Mouse (Mus musculus) MEL-GATA-1-ER (cell line): ENCODE results near the gene Lmo3.

Experiments
- DNase-seq: peaks from one replicate; pipeline ENCODE4 v3.0.0-alpha.2; 2012; ENCODE audit warnings: low read depth; ENCODE audit errors: extremely low read depth

Lmo3 gene

DNA sequence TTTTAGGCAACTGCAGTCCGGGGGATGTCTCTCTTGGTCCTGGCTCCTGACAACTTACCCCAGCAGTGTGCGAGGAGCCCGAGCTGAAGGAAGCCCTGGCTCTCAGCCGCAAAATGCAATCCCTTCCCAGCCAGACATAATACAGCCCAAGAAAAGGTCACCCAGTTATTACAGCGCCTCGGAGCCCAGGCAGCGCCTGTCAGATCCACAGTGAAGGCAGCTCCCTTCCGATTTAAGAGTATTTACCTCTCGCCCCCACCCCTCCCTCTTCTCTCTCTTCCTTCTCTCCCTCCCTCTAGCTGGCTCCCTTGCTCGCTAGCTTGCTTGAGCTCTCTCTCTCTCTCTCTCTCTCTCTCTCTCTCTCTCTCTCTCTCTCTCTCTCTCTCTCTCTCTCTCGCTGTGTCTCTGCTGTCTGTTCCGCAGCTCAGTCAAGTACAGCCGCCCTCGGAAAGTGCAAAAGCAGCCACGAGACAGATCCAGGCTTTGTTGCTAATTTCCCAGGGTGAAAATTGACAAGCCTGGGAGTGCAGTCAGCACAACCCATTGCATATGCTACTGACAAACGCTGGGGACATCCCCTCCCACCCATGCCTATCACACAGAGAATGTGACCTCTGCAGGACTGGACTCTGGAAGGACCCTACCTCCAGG lies 159.0 kb downstream of the Lmo3 start:
- no peak for DNase-seq

DNA sequence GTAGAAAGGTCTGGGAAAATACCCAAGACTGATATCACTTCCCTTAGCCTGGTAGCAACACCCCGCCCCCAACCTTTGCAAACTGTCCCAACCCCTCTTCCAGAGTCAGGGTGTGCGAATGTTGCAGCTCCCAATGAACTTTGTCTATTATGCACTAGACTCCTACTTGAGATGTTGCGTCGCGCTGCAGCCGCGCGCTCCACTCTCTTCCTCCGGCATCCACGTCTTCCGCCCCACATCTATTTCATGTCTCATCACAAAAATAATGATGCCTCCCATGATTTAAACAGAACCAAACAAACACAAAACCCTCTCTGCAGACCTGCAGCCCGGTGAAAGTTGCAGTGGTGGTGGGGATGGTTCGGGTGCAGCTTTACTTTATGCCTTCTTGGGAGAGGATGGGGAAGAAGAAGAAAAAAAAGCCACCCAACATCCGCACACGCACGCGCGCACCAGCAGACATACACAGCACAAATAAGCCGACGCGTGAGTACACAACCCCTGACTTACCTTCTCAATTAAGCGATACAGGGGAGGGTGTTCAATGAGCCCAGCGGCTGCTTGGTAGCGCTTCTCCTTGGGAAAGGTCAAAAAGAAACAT lies 159.7 kb downstream of the Lmo3 start:
- DNase-seq, result no peak

DNA sequence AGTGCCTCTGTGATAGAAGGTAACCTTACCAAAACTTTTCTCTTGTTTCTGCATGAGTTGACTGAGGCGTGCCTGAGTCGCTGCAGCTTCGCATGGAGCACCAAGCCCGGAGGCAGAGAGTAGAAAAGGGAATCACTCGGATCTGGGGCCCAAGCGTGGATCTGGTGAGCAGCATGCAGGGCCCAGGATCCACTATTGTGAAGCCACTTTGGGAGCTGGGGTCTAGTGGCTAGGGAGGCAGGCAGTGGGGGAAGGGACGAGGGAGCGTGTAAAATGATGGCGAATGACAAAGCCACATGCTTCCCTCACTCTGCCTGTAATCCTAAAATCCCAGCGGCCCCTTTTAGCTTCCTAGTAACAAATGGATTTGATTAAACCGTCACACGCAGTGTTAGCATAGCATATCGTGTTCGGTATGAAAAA lies 160.6 kb downstream of the Lmo3 start:
- no peak for DNase-seq

DNA sequence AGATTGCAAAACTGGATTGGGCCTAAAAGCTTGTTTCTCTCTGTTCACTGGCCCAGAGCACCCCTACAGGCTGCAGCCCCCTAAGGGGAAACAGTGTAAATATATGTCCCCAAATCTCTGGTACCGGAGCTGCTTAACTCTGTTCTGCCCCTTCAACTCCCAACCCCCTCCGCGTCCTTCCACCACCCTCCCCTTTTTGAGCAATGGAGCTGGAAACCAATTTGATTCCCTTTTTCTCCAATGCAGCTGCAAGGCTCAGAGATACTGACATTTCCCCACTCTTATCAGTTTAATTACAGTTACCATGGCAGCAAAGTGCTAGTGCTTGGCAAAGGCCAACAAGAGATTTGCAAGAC lies 161.3 kb downstream of the Lmo3 start:
- DNase-seq, result no peak

DNA sequence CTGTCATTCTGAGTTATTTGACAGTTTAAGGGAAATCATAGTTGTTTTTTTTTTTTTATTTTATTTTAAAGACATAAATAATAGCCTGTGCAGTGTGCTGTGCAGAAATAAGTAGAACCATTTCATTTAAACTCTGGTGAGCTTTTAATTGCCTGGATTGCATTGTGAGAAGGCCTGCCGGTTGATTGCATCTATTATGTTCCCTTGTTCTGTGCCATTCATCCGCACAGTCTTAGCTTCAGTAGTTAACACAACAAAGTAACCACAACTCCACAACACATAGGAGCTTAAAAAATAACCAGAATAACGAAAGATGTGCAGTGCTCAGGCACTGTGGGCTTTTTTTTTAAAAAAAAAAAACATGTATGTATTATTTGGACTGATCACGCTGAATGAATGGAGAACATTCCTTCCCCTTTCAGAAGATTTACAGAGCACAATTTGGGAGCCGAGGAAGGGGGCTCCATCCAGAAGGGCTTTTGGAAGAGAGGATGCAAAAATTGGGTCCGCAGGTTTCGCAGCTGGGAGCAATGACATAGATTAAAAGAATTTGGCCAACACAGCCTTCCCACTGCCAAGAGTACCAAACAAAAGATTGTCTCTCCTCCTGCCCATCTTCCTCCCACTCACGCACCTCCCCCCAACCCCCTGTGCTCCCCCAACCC lies 161.8 kb downstream of the Lmo3 start:
- no peak for DNase-seq

DNA sequence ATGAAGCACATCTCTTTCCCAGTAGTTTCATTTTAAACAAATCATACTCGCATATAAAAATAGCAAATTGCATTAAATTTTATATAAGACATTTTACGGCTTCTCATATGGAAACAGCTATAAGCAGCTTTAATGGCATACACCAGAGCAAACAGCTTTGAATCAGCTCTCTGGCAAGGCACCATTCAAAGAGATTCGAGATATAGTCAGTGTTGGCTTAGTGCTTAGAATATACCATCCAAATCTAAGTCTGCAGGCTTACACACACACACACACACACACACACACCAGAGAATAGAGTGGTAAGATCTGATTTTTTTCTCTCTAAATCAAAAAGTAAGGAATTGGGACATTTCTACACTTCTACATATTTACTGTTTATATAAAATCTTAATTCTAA lies 169.7 kb downstream of the Lmo3 start:
- no peak for DNase-seq

DNA sequence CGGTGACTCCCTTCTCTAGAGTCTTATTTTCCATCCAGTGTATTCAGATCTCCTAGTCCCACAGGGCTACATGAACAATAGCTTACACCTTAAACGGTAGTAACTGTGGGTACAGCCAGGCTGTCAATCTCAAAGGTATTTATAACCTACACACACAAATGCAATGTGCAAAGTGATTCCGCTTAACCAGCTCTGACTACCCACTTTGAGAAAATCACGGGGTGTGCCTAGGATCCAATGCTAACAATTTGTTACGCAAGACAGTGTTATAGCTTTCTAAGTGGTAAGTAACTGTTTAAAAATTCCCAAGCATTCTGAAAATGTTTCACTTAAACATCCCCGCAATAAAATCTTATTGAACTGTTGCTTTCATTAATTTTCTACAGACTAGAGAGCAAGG lies 179.7 kb downstream of the Lmo3 start:
- DNase-seq, result no peak

DNA sequence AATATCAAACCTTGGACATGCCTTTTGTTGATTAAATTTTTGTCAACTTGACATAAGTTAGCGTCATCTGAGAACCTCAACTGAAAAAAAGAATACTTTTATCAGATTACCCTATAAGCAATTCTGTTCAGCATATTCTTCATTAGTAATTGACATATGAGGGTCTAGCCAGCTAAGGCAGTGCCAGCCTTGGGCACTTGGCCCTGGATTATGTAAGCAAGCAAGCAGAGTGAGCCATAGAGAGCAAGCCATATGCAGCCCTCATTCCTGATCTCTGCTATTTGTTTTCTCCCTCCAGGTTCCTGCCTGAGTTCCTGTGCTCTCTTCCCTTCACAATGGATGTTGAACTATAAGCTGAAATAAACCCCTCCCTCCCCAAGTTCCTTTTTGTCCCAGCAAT lies 182.9 kb downstream of the Lmo3 start:
- DNase-seq, result no peak

DNA sequence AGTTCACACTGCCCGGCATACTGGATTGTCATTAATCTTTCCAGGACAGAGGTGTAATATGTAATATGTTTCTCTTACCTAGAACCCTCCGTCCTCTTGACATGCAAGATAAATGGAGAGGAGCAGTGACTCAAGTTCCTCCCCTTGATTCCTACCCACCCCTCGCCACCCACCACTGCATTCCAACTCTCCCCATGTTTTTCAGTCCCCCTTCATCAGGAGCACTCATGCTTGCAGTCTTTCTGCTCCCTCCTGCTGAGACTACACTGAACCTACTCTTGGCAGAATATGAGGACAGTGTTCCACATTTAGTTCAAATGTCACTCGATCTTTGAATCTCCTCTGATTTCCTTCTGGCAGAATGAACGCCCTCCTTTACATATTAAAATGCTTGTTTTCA lies 190.7 kb downstream of the Lmo3 start:
- DNase-seq, result no peak

DNA sequence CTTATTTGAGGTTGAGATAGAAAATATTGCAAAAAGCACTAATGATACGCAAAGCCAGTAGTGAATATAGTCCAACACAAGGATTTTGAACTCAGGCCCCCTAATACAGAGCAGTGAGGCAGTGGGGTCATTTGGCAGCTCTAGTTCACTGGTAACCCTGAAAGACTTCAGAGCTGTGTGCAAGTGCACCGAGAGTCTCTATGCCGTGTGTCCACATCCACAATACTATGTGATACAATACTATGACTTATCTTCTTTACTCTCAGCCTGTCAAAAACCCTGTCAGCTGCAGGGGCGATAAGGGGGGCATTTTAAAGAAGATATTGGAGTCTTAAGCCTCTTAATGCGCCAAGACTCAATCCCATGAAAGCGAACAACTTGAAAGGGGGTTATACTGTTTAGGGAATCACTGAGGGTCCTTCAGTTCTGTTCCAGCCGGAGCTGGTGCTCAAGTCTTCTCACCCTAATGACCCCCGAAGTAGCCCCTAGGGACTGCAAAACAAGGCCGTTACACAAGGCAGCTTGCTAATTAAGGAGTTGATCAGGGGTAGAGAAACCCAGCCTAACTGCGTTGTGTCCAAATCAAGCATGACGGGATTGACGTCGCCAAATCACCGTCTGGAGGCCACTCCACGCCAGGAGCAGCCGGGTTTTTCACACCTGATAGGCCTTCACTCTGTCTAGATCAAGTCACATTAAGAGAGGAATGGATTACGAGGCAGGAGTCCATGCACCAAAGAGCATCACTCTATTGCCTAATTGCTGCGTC lies 193.4 kb downstream of the Lmo3 start:
- DNase-seq, result no peak

DNA sequence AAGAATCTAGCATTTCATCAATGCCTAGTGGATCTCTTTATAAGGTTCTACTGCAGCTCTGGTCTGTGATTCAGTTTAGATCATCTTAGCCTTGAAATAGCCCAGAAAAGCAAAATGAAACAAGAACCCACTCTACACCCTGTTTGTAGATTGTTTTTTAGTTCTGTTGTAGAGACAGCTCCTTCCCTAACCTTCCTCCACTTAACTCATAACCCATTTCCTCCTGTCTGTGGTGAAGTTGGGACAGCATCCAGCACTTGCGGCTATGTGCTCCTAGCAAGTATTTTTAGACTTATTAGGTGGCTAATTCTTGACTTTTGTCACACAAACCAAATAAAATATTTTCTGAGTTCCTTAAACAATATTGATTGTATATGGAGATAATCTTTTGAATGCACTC lies 198.6 kb downstream of the Lmo3 start:
- DNase-seq, result no peak

DNA sequence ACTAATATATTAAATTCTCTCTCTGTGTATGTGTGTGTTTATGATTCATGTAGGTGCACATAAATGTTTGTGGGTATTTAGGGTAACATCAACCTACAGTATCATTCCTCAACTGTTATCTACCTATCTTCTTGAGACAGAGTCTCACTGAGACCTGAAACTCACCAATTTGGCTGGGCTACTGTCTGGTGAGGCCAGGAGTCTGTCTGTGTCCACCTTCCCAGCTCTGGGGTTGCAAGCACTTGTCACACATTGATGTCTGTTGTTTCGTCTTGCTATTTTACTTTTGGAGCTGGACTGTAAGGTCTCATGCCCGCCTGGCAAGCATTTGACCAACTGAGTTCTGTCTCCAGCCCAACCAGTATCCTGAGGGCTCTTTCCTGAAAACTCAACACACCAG lies 210.6 kb downstream of the Lmo3 start:
- no peak for DNase-seq

DNA sequence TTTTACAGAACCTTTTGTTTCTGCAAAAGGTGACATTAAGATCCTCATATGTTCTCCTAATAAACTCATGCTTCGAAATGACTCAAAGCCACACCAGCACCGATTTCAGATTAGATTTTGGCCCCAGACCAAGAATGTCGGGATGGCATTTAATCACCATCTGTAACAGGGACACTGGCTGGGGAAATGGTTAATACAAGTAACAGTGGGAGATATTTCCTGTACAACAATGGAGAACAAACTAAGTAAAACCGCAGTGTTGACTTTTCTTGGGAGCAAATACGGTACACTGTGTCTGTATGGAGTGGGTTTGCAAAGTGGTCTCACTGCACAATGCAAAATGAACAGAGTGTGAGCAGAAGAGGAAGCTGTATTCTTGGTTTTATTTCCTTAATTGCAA lies 217.7 kb downstream of the Lmo3 start:
- DNase-seq, result no peak

DNA sequence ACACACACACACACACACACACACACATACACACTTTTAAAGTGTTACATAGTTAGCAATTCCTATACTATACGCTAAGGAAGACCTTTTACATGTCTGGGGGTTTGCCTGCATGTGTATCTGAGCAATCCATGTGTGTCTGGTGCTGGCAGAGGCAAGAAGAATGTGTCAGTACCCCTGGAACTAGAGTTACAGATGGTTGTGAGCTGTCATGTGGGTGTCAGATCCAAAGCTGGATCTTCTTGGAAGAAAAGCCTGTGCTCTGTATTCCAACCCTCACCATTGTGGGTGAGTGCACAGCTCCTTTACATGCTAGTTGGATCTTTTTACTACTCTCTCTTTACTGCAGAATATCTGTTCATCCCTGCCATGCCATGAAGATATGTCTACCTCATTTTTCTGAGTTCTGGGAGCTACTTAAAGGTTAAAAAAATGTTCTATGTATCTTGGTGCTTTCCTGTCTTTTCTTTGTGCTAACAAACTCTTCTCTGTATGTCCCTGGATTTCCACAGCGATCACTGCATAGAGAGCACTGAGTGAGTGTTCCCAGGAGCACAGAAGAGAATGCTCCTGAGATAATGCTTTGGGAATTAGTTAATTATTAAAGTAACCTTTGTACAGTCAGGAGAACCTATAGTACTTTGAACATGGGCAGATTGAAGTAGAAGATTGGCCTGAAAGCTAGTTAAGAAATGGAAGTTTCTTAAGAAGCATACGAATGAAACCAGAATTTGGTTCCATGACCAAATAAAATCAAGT lies 231.0 kb downstream of the Lmo3 start:
- no peak for DNase-seq

DNA sequence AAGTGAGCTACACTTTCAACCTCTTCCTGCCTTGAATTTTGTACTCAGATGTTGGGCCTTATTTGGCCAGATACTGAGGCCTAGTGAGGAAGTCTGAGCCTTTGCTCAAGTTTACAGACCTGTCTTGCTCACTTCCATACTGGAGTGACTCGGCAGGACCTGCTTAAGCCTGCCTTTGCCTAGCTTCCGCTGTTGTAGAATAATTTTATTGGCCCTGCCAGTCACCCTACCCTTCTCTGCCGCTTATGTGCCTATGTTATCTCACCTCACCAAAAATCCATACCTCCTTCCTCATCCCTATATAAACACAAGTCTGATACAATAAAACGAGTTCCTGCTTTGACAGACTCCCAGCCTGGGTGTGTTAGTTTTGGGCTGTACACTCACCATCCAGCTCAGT lies 235.2 kb downstream of the Lmo3 start:
- DNase-seq, result no peak

DNA sequence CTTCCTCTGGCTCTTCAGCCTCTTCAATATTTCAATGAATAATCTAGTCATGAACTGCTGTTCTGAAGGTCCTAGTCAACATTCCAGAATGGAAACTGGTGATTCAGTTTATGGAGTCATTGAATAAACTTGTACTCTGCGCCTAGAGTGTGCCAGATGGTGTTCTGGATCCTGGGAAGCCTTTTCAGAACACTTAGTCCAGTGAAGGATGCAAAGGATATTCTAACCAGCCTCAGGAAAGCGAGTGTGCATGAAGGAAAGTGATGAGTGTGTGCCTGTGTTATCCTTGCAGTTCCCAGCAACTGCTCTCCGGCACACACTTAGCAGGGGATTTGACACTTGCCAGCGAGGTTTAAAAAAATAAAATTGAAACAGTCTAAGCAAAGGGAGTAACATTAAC lies 245.9 kb downstream of the Lmo3 start:
- DNase-seq, result no peak

DNA sequence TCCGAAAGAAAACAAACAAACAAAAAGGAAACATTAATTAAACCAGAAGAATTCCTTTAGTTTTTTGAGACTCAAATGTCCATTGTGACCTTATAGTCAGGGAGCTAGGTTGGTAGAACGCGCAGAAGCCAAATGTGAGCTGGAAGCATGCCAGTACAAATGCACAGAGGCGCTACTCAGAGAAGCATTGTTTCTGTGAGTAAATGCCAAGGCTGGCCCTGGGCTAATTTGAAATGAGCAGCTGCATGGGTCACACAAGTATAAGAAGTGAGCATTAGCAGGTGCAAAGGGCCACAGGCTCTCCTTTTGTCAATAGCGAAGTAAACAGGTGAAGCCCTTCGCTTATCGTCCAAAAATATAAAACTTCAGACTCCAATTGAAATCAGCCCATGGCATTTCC lies 247.8 kb downstream of the Lmo3 start:
- DNase-seq, result no peak

DNA sequence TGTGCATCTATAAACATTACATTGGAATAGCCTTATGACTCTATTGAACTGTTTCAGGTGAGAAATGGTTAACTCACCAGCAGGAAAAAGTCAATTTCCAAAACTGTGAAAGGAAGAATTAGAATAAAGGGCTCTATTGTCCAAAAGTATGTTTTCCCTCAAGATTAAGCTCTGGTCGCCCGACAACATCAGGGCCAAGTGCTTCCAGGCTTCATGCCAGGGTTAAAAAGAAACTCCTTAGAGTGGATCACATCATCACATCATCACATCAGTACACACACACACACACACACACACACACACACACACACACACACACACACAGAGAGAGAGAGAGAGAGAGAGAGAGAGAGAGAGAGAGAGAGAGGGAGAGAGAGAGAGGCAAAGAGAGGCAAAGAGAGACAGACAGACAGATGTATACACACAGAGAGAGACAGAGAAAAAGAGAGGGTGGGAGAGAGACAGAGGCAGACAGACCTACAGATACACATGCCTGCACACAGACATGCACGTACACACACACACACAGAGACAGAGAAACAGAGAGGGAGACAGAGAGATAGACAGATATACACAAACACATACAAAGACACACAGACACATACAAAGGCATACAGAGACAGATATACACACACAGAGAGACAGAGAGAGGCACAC lies 255.9 kb downstream of the Lmo3 start:
- no peak for DNase-seq

DNA sequence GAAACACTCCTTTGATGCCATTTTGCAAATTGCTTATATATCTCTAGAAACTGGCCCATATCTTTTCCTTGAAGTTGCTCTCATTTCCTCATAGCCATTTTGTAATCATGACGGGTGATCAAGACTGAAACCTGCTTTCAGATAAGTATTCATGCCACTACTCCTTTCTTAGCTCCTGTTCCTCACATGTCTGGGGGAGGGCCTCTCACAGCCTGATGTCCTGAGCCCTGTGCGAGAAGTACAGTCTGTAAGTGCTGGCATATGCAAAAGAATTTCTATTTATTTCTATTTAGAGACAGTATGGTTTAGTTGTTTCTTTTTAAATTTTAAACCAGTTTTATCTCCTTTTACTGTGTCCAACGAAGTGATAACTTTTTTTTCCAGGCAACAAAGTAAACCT lies 256.6 kb downstream of the Lmo3 start:
- no peak for DNase-seq

DNA sequence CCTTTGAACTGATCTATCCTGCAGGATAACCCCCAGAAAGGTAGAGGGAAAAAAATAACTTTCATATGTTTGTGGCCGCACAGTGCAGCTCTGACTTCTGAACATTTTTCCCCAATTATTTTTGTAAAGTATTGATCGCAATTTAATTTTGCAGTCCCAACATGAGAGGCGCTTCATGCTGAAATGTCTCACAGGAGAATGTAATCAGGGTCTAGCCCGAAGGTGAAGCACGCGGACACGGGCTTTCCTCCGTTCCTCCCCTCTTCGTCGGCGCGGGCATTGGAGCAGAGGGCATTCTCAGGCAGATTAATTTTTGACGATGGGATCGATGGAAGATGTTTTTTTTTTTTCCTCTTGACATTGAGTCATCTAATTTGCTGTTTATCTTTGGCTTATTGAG lies 258.4 kb downstream of the Lmo3 start:
- DNase-seq, result no peak

DNA sequence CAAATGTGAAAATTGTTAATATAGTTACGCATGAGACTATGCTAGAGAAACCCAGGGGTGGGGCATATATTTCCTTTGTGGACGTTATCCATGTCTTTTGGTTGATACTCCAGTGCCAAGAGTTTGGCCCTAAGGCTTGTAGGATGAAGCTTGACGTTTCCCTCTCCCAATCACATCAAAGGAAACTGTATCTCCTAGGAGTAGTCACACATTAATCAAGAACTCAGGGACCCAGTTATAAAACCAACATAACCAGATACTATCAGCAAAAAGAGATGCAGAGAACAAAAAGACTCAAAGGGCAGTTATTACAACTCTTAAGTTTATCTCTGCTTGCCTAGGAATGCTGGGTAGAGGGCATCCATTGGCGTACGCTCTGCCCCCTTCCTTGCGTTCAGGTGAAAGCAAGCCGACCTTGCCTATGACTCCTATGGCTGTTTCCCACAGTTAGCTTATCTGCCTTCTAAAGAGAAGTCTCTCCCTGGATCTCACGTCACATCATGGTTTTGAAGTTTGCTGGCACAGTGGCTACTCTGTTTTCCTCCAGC lies 261.5 kb downstream of the Lmo3 start:
- DNase-seq, result no peak
